Mouse (Mus musculus) layer of hippocampus, adult 9-11 months (tissue): ENCODE measurements around the gene Arsb.
"Not testable (repeated sequence)": the region's sequence is repeated elsewhere in the genome, so short reads cannot be mapped to it uniquely, and the experiment has no call there.

Experiments
- DNase-seq: peaks from one replicate; pipeline ENCODE4 v3.0.0; 2022

The Arsb gene

GRCm38 (mm10) chr13:93930561-93931340 is 159.3 kb downstream of the Arsb start:
- peak; percentile 84 for DNase-seq

- no peak for DNase-seq
These were observed 165.0 kb downstream of the Arsb start for GRCm38 (mm10) chr13:93936455-93936854.

GRCm38 (mm10) chr13:93938118-93938517 is 166.7 kb downstream of the Arsb start:
- no peak for DNase-seq

GRCm38 (mm10) chr13:93939363-93940127 is 168.1 kb downstream of the Arsb start:
- DNase-seq, result peak; percentile 33

- DNase-seq, result peak; percentile 30
These were observed 169.5 kb downstream of the Arsb start for GRCm38 (mm10) chr13:93940742-93941531.

GRCm38 (mm10) chr13:93950996-93951395 is 179.6 kb downstream of the Arsb start:
- DNase-seq, result no peak

GRCm38 (mm10) chr13:93951555-93951954 is 180.1 kb downstream of the Arsb start:
- no peak for DNase-seq

GRCm38 (mm10) chr13:93952466-93952865 is 181.0 kb downstream of the Arsb start:
- DNase-seq, result no peak

GRCm38 (mm10) chr13:93957907-93958306 is 186.5 kb downstream of the Arsb start:
- no peak for DNase-seq

GRCm38 (mm10) chr13:93966271-93966670 is 194.8 kb downstream of the Arsb start:
- DNase-seq, result no peak

GRCm38 (mm10) chr13:93967138-93967537 is 195.7 kb downstream of the Arsb start:
- DNase-seq, result peak; percentile 40

- no peak for DNase-seq
These were observed 198.7 kb downstream of the Arsb start for GRCm38 (mm10) chr13:93970115-93970514.

GRCm38 (mm10) chr13:93972423-93972822 is 201.0 kb downstream of the Arsb start:
- DNase-seq, result no peak

- no peak for DNase-seq
These were observed 204.2 kb downstream of the Arsb start for GRCm38 (mm10) chr13:93975668-93976067.

GRCm38 (mm10) chr13:93976897-93977530 is 205.6 kb downstream of the Arsb start:
- no peak for DNase-seq

- DNase-seq, result no peak
These were observed 207.5 kb downstream of the Arsb start for GRCm38 (mm10) chr13:93978703-93979495.

- no peak for DNase-seq
These were observed 208.3 kb downstream of the Arsb start for GRCm38 (mm10) chr13:93979754-93980153.

- DNase-seq, result no peak
These were observed 213.1 kb downstream of the Arsb start for GRCm38 (mm10) chr13:93984521-93984920.

GRCm38 (mm10) chr13:93985181-93985580 is 213.8 kb downstream of the Arsb start:
- DNase-seq, result no peak

GRCm38 (mm10) chr13:93985750-93986149 is 214.3 kb downstream of the Arsb start:
- DNase-seq, result not testable (repeated sequence)

GRCm38 (mm10) chr13:93987611-93988010 is 216.2 kb downstream of the Arsb start:
- no peak for DNase-seq

GRCm38 (mm10) chr13:93989208-93989607 is 217.8 kb downstream of the Arsb start:
- no peak for DNase-seq
